Mouse (Mus musculus) CD4-positive helper T cell, adult 2 months (primary cell): ENCODE data around the gene Coa4.

ENCODE experiments used
- DNase-seq: peaks from one replicate; pipeline ENCODE4 v3.0.0-alpha.2; 2012; ENCODE audit warnings: low read depth, missing footprints, low spot score

The Coa4 gene

DNA sequence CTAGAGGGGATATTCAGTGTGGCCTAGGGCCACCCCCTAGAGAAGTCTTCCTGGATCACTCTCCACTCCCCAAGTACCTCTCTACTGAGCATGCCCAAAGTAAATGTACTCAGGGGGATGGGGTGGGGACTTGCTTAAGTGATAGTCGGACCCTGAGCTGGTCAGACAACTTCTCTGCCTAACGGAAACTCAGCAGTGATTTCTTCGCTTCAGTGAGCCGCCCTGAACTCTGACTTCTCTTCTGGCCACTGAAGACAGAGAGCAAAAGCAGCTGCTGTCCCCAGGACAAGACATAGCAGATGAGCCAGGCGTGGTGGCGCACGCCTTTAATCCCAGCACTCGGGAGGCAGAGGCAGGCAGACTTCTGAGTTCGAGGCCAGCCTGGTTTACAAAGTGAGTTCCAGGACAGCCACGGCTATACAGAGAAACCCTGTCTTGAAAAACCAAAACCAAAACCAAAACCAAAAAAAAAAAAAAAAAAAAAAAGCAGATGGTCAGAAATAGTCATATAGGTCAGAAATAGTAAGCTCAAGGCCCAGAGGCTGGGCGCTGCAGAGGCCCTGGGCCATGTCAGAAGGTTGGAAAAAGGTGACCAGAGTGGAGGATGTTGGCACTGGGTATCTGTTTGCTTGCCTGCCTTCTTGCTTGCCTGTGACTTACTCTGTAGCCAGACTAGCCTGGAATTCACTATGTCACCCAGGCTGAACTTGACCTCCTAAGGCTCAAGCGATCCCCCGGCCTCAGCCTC is 32.0 kb upstream of the Coa4 start:
- peak; percentile 34 for DNase-seq

DNA sequence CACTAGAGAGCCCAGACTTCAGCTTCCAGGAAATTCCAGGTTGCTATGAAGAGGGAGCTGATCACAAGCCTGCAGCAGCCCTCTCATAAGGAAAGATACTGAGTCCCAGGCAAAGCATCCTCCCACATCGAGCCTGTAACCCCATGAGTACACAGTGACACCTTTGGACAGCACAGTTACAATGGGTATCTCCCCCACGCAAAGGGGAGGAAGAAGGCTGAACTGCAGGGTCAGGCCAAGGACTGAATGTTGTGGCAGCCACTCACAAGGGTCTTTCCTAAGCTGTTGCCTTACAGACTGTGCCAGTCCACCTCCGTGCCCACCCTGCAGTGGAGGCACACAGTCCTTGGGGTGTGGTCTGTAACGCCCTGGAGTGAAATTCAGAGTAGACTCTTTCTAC is 30.4 kb upstream of the Coa4 start:
- no peak for DNase-seq

DNA sequence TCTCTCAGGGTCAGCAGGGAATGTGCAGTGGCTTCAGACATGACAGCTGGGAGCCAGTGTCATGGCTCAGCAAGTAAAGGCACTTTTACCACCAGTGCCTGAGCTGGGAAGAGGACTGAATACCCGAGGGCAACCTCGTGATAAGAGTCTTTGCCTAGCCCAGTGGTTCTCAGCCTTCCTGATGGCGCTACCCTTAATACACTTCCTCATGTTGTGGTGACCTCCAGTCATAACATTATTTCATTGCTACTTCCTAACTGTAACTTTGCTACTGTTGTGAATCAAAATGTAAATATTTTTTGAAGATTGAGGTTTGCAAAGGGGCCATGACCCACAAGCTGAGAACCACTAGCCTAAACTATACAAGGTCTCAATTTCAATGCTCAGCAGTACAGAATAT is 28.2 kb upstream of the Coa4 start:
- no peak for DNase-seq

- peak; percentile 50 for DNase-seq
These were observed 25.3 kb upstream of the Coa4 start for GRCm38 (mm10) chr7:100511602-100512001.

- DNase-seq: no peak
These were observed 22.3 kb upstream of the Coa4 start, which contains the start of gene Dnajb13 for GRCm38 (mm10) chr7:100514573-100514972. TSS of gene Dnajb13 (minus strand) at chr7:100514960.

- DNase-seq: no peak
These were observed 16.7 kb upstream of the Coa4 start for GRCm38 (mm10) chr7:100520204-100520603.

- peak; percentile 70 for DNase-seq
These were observed 16.1 kb upstream of the Coa4 start for GRCm38 (mm10) chr7:100520663-100521285.

GRCm38 (mm10) chr7:100522222-100522621 is 14.6 kb upstream of the Coa4 start:
- DNase-seq: no peak

DNA sequence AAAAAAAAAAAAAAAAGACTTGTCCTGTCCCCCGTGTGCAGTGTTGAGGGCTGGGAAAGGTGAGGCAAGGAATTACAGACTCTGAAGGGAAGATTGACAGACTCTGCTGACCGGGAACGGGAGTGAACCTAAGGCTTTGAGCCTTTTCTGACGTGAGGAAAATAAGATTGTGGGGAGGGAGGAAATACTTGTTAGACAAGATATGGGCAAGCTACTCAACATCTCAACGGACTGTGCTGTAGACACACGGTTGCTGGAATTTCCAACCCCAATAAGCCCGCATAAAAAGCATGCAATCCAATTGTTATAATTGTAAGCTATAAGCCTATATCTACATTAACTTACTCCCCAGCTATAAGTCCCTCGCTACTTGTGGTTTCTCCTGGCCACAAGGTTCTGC is 12.2 kb upstream of the Coa4 start:
- no peak for DNase-seq

- no peak for DNase-seq
These were observed 6.1 kb upstream of the Coa4 start for GRCm38 (mm10) chr7:100530766-100531165.

- DNase-seq: no peak
These were observed 3.4 kb upstream of the Coa4 start for GRCm38 (mm10) chr7:100533503-100533902.

GRCm38 (mm10) chr7:100534216-100534615 is 2.7 kb upstream of the Coa4 start:
- no peak for DNase-seq

DNA sequence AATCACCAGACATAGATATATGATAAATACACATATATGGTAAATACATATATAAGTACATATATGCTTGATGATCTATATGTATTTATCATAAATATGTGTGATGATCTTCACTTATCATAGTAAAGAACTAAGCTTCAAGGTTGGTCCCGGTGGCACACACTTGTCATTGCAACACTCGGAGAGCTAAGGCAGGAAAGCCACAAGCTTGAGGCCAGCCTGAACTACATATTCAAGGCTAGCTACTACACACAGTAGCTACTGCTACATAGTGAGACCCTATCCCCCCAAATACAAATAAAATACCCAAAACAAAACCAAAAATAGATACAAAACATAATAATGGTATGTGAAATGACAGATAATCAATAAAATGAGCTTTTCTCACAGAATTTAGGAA is 1.0 kb upstream of the Coa4 start:
- no peak for DNase-seq

GRCm38 (mm10) chr7:100537519-100537902 is 640 bp downstream of the Coa4 start:
- no peak for DNase-seq

DNA sequence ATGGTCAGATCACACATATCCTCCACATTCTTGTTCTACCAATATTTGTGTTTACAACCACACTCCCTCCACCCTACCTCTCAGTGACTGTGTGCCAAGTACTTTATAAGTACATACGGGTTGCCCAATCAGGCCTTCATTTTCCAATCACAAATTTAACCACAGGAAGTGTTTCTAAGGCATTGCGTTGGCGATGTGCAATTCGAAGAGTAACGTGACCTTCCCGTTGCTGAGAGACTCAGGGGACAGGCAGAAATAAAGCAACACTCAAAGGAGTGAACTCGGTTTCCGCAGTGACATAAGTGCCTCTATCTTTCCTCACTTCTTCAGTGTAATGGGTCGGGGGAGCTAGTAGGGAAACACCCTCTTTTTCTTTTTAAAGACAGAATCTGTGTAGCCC is 2.6 kb downstream of the Coa4 start:
- no peak for DNase-seq

GRCm38 (mm10) chr7:100544437-100544836 is 7.6 kb downstream of the Coa4 start:
- no peak for DNase-seq

- no peak for DNase-seq
These were observed 10.8 kb downstream of the Coa4 start for GRCm38 (mm10) chr7:100547631-100548030.

GRCm38 (mm10) chr7:100549796-100550195 is 12.9 kb downstream of the Coa4 start:
- no peak for DNase-seq

DNA sequence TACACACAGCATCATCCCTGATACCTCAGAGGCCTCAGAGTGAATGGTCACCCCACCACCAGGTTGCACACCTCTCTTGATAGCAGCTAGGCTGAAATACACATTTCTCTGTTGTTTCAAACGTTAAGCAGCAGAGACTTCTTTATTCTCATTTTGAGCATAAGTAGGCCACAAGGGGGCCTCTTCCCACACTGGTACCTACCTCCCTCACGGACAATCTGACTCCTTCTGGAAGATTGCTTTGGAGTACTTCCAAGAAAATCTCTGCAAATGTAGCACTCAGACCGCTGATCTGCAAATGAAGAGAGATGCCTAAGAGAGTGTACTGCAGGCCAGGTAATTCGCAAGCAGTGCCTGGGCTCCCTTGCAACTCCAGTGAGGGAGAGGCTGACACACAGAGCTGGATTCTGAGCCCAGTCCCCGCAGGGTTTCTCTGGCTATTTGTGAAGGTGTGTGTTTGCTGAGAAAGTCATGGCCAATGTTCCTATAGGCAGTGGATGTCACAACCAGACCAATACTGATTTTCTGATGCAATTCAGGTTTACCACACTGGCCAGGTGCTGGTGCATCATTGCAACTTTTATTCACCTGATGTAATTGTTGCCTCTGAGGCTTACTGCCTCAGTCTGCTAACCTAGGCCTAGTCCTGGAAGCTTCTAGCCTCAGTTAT is 13.6 kb downstream of the Coa4 start:
- DNase-seq: no peak

GRCm38 (mm10) chr7:100554939-100555338 is 18.1 kb downstream of the Coa4 start:
- no peak for DNase-seq

DNA sequence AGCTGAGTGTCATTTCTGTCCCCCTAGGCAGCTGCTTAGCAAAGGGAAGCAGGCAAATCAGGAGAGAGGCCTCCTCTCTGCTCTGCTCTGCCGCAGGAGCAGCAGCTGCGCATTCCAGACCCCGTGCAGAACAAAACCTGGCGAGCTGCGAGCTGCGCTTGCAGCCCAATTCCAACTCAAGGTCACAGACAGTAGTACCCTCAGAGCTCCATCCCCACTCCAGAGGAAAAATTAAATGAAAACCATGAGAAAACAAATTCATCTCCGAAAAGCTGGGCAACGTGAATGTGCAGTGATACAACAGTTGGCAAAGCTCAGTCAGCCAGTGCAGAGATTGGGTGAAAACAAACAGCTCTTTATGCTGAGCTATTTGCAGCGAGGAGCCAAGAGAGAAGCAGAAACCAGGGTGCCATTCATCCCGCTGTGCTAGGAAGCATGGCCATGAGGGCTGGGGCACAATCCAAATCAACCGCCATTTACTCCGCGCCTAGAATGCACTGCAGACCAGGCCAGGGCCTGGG is 18.6 kb downstream of the Coa4 start:
- DNase-seq: no peak

- no peak for DNase-seq
These were observed 20.4 kb downstream of the Coa4 start for GRCm38 (mm10) chr7:100557241-100557640.

- no peak for DNase-seq
These were observed 22.5 kb downstream of the Coa4 start for GRCm38 (mm10) chr7:100559331-100559730.
